Mouse (Mus musculus) mouse trophoblast stem cell (cell line): ENCODE measurements around the gene Med18.
"Not testable (repeated sequence)": the region's sequence is repeated elsewhere in the genome, so short reads cannot be mapped to it uniquely, and the experiment has no call there.

Experiments
- in situ Hi-C, 2 experiments: fragments of 300-500 bp; cut with MseI, MboI; formaldehyde crosslinking; loops; 2 replicates in 1 of 2; 3 replicates in 1 of 2; pipeline ENCODE4 v1.15.1; 2025

Gene Med18

DNA sequence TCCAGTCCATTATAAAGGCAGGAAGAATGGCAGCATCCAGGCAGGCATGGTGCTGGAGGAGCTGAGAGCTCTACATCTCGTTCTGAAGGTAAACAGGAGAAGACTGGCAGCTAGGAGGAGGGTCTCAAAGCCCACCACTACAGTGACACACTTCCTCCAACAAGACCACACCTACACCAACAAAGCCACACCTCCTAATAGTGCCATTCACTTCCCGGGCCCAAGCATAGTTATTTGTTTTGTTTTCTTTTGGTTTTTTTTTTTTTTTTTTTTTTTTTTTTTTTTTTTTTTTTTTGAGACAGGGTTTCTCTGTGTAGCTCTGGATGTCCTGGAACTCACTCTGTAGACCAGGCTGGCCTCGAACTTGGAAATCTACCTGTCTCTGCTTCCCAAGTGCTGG lies 18.4 kb upstream of the Med18 start:
- in situ Hi-C loops: not testable (repeated sequence)

DNA sequence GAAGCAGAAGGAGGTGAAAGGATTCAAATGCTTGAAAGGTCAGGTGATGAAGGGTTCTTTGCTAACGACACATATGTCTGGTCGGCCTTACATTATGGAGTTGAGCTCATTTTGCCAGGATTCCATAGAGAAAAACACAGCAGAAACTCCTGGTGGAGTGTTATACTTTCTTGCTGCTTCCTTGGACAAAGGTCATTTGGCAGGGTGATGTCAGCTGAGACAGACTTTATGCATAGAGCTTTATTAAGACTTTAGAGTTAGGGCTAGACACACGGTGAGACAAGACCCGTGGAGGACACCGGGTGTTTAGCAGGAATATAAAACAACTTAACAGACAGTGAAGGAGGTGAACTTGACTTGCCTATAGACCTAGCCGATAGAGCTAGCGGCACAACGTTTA lies 14.1 kb upstream of the Med18 start:
- in situ Hi-C loops: no loop called here

DNA sequence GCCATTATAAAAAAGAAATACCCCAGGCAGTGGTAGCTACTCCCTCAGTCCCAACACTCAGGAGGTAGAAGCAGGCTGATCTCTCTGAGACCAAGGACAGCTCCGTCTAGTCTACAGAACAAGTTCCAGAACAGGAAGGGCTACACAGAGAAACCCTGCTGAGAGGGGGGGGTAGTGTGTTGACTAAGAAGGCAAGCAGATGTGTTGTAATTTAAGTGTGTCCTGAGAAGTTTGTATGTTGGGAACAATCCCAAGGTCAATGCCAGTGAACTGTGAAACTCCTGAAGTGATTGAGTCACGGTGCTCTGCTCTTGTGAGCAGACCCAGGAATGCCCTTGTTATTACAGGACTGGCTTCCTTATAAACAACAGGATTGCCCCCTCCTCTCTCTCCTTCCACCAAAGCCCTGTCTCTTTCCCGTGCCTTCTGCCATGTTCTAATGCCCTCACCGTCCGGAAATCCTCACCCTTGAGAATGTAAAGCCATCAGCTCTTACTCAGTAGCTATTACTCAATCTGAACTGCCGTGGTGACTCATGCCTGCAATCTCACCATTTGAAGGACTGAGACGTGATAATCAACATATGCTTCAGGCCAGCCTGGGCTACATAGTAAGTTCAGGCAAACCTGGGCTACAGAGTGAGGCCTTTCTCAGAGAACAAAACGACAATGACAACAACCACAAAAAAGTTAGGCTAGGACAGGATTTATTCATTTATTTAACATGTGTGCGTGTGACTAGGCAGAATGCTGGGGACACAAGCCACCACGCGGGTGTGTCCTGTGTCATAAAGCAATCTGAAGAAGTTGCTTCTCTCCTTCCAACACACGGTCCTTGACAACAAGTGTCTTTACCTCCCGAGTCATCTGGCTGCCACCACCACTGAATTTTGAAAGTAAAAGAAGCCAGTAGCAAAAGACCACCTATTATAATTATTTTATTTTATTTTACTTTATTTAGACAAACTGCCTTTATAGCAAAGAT lies 12.5 kb upstream of the Med18 start:
- in situ Hi-C loops: no loop called here

DNA sequence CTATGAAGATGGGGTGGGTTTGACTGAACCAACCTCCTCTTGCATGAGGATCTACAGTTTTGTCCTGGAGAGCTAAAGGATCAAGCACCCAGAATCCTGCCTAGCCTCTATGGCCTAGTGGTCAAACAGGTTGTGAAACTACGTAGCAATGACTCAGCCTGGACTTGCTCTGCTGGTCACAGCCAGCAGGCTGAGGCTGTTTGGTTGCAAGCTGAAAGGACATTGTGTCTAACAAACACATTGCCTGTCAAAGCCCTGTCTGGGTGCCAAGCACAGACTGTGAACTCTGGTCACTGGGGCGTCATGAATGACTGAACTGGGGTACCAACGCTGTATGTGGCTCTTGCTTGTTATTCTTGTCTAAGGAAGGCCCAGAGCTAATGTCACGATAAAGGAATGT lies 10.9 kb upstream of the Med18 start:
- in situ Hi-C loops: no loop called here

DNA sequence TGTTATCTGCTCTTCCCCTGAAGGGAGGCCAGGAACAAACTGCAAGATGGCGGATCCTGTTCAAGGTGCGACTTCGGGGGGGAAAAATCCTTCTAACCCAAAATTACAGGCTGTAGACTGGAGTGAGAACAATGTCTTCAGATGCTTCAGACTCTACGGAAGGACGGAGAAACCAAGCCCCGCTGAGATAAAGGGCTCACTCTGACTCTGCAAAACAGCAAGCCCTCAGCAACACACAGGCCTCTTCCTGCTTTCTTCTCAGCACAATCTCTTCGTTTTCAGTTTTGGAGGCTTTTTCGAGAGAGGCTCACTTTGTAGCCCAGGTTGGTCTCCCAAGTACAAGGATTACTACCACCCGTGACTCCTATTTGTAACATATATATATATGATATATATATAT lies 9.7 kb upstream of the Med18 start:
- in situ Hi-C loops: no loop called here

DNA sequence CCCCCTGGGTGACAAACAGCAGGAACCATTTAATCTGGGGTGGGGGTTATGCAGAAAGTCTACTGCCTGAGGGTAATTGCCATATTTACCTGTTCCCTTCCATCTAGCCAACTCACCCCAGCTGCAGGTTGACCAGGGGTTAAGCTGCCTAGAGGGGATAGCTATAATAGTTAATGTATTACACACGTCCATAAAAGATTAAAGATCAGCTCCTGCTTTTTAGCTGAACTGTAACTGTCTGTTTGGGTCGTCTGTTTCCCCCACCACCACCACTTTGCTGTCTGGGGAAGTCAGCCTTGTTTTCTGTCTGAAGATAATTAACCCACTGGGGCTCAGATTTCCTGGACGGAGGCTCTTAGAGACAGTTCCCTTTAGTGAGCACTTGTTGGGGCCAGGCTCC lies 6.2 kb upstream of the Med18 start:
- in situ Hi-C loops: no loop called here

DNA sequence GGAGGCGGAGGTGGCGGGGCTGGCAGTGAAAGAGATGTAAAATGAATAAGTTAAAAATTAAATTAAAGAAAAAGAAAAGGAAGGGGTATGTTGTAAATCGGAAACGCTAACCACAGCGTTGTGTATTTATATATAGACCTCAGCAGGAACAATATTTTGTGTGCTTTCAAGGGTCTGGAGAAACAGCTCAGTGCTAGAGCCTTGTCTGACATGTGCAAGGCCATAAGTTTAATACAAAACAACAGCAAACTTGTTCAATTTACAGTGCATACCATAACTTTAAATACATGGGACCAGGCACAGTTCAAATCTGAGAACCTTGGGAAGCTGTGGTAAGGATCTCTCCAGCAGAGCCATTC lies 513 bp upstream of the Med18 start:
- in situ Hi-C loops: no loop called here

DNA sequence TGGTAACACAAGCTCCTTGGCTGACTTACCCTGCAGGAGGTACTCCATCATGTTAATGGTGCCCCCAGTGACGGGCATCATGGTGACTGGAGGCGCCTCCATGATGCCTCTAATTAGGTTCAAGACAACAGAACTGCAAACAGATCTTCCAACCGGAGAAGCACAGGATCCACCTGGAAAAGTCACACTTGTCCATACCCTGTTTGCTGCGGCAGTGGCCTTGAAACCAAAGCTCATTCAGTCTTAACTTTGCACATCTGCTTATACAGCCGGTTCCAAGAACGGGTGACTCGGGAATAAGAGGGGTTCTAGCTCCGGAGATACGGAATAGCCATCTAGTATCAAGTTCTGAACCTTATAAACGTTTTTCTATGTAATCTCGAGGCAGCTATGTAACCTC lies 885 bp downstream of the Med18 start:
- in situ Hi-C loops: no loop called here

DNA sequence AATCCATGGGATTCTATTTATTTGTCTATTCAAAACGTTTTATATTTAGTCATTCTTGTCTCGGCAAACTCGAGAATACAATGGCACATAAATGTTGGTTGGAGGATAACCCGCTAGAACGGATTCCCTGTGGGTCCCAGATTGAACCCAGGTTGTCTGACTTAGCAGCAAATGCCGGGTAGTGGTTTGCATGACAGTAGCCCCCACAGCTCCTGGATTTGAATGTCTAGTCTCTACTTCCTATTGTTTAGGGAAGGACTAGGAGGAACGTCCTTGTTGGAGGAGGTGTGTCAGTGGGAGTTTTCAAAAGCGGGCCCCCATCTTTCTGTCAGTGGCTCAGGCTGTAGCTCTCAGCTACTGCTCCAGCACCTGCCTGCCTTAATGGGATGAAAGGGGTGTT lies 3.5 kb downstream of the Med18 start:
- in situ Hi-C loops: no loop called here

DNA sequence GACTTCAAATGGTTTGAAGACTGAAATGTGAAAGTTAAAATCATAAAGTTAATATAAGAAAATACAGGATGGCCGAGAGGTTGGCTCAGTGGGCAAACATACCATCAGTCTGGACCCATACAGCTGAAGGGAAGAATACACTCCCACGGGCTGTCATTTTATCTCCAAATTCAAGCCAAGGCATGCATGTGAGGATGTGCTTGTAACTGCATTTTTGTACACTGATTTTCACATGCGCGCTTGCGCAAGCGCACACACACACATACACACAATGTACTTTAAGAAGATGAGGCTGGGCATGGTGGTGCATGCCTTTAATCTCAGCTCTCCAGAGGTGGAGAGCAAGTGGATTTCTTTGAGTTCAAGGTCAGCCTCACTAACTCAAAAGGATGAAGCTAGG lies 8.2 kb downstream of the Med18 start:
- in situ Hi-C loops: no loop called here

DNA sequence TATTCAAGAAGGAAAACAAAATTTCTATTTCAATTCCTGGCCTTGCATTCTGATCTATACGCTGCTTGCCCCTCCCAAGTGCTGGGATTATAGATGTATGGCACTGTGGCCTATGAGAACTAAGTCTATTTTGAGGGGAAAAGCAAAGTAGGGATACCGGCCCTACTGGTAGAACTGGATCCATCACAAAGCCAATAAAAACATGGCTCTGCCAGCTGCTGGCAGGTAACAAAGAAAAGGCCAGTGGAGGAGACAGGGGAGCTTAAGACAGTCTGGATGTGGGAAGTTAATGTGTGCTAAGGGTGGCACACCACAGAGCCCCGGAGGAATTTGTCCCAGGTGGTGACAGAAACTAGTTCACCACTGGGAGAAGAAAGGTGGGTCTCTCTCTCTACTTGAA lies 8.6 kb downstream of the Med18 start:
- in situ Hi-C loops: no loop called here

DNA sequence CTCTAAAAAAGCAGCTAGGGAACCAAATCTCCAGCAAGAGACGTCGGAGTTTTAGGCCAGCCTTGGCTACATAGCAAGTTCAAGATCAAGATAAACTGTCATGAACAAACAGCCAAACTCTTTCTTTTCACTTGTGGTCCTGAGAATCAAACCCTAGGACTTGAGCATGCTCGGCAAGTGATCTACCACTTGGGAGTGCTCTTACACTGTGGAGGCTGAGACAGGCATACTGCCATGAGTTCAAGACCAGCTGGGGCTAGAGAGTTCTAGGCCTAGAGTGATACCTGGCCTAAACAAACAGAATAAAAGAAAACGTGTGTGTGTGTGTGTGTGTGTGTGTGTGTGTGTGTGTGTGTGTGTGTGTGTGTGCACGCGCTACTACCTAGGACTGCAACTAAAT lies 9.5 kb downstream of the Med18 start:
- in situ Hi-C loops: no loop called here

DNA sequence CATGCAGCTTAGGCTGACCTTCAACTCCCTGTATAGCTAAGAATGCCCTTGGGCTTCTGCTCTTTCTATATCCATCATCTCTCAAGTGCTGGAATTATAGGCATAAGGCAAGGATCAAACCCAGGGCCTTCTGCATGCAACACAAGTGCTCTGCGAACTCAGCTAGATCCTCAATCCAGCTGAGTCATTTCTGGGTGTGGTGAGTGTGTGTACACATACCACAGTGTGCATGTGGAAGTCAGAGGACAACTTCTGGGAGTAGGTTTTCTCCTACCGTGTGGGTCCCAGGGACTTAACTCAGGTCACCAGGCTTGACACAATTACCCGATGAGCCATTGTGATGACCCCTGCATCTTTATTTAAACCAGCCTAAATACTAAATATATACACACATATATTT lies 13.9 kb downstream of the Med18 start:
- in situ Hi-C loops: no loop called here

DNA sequence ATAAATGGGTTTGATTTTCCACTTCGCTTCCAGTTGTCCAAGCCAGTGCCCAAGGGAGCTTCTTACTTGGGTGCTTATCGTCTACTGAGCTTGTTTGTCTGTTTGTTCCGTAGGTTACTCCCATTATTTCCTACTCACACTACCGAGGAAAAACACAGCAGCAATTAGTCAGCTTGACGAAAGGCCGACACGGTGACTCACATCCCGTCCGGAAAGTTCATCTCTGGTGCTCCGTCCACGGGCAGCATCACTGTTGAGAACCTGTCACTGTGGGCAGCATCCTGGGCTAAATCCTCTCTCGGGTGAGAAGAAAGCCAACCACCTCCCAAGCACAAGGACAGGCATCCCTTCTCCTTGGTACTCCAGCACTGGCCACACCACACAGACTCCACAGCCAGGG lies 17.6 kb downstream of the Med18 start:
- in situ Hi-C loops: no loop called here

DNA sequence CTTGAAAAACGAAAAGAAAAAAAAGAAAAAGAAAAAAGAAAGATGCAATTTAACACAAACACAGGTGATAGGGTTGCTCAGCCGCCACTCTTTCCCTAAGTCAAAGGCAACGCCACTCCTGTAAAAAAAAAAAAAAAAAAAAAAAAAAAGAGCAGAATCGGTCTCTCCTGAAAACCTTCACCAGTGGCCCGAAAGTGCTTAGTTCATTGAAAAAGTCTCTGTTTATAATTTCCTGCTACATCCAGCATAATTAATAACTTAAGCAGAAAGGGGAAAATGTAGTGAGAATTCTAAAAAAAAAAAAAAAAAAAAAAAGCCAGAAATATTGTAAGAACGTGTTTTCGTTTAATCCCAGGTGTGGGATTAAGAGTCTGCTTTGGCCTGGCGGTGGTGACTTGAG lies 19.2 kb downstream of the Med18 start:
- in situ Hi-C loops: no loop called here

DNA sequence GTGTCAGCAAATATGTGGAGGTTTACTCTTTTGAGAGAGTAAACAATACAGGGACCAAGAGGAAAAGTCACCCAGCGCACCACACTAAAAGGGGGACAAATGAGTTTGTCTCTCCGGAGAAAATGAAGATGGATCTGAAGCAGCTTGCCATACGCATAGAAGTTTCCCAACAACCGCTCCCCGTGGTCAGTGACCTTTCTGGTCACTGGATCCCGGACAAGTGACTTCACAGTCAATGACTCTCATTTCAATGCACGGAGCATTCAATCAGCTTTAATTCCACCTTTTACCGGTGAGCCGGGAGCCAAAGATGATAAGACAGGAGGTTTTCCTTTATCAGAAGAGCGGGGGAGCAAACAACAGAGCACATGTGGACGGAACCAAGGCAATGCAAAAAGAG lies 25.9 kb downstream of the Med18 start:
- in situ Hi-C loops: no loop called here

DNA sequence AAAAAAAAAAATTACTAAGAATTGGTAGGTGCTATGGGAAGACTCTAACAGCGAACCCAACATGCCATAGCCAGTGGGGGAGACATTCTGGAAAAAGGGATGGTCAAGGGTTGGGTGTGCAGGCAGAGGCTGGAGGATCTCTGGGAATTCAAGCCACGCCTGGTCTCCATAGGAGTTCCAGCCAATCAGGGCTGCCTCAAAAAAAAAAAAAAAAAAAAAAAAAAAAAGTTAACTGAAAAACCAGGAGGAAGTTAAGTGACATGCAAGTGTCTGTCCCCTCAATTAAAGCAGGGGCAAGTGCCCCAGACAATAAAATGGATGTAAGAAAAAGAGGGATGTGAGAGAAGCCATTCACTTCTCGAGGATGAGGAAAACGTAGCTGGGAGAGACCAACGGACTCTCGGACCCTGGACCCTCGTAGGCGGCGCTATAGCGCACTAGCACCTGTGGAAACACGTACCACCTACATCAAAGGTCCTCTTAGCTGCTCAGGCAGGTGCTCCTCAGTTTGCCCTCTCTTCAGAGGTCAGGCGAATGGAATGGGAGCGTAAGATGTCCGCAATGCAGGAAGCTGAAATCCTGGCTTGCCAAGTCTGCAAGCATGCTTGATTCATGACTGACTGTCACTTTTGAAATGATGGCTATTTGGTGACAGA lies 30.9 kb downstream of the Med18 start:
- in situ Hi-C loops: no loop called here

DNA sequence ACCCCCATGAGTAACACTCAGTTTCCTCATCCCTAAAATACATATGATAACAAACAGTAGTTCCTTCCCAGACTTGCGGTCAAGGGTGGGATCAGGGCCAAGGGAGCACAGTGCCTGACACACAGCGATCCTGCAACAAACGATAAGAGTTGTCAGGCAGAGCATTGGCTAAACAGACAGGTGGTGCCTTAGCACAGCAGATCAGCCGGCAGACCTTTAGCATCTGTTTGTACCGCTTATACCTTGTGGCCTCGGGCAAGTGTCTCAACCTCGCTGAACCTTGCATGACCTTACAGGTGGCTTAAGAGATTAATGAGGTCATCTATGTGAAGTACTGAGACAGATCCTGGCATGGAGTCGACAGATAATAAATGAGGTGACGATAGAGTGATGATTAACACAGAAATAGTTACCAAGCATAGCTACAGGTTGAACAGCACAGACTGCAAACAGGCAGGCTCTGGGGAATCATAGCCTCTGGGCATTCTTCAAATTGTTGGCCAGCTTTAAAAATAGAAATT lies 35.6 kb downstream of the Med18 start:
- in situ Hi-C loops: no loop called here

DNA sequence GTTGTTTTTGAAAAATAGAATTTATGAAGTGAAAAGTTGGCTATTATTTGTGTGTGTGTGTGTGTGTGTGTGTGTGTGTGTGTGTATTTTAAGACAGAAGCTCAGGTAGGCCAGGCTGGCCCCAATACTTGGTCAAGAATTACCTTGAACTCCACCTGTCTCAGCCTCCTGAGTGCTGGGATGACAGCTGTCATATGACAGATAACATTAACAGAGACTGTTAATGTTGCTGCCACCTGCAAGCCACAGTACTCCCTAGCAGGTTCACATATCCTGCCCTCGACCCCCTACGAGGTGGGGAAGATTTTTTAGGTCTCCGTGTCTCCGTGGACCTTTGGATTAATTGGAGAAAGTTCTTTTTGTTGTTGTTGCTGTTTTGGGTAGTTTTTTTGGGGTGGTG lies 36.2 kb downstream of the Med18 start:
- in situ Hi-C loops: no loop called here

DNA sequence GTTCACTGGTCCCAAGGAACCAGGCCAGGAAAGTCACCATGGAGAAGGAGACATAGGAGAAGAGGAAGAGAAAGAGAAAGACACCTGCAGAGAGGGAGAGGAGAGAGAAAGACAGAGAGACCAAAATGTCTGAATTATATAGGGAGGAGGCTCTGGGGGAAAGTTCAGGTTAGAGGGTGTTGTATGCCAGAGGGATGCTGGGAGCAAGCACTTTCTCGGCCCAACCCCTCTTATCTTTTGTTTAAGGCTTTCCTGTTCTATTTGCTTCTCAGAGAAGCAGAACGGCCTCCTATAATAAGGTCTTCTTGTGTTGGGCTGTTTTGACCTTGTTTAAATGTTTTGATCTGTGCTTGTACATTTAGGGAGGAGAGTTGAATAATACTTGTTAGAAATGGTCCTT lies 37.7 kb downstream of the Med18 start:
- in situ Hi-C loops: no loop called here

DNA sequence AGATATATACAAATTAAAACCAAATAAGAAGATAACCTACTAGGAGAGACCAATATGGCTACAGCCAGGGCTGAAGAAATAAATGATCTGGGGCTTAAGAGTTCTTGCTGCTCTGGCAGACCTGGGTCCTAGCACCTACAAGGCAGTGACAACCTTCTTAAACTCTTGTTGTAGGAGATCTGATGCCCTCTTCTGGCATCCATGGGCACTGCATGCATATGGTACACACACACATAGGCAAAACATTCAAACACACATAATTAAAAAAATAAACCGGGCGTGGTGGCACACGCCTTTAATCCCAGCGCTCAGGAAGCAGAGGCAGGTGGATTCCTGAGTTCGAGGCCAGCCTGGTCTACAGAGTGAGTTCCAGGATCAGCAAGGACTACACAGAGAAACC lies 39.0 kb downstream of the Med18 start:
- in situ Hi-C loops: no loop called here

DNA sequence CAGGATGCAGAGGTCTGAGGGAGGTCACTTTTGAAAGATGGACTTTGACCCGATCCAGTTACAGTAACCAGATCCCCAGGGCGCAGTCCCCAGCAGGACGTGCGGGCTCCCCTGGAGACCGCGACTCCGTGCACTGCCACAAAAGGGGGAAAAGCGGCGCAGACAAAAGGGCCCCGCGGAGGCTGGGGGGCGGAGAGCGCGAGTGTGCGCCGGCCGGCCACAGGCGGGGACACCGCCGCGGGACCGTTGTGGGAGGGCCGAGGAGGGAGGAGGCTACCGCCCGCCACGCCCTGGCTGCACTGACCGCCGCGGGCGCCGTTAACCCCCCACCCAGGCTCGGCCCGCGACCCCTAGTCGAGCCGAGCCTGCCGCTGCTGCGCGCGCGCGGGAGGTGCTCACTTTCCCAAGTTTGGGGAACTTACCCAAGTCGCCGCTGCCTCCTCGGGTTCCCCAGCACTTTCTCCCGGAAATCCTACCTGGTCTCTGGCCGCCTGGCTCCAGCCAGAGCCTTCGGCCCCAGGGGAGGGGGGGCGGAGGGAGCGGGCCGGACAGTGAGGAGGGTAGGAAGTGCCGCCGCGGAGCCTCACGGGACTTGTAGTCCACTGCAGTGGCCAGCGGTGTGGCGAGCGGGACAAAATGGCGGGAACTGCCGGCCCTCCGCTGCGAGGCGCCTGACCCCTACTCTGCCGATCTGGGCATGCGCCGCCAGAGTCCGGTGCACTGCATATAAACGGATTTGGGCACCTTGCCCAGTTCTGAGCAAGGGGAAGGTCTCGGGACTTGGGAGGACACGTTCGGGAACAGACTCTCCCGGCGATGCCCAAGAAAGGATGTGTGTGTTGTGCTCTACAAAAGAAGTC lies 41.6 kb downstream of the Med18 start, which contains the start of gene Phactr4:
Phactr4 (minus strand) TSS at position 567 of the 860 bp plus-strand sequence.
- in situ Hi-C loops: no loop called here
